Mouse (Mus musculus): Measurements from ENCODE around the gene Piwil4. TPM values are rescaled to one million over a fixed set of nuclear protein-coding genes. Genes with fewer than 3 reads are reported as not detected.
"Not testable (repeated sequence)": the region's sequence is repeated elsewhere in the genome, so short reads cannot be mapped to it uniquely, and the experiment has no call there.

The Piwil4 gene
- polyA plus RNA-seq, 1 experiment = 2.0 TPM

- DNase-seq (ENCODE audit: low read depth, low spot score) = no peak
- 74% methylated on average over 4 of the region's 4 CpGs for WGBS
These were observed 12.2 kb downstream of the Piwil4 start for GRCm38 (mm10) chr9:14728365-14728764.

DNA sequence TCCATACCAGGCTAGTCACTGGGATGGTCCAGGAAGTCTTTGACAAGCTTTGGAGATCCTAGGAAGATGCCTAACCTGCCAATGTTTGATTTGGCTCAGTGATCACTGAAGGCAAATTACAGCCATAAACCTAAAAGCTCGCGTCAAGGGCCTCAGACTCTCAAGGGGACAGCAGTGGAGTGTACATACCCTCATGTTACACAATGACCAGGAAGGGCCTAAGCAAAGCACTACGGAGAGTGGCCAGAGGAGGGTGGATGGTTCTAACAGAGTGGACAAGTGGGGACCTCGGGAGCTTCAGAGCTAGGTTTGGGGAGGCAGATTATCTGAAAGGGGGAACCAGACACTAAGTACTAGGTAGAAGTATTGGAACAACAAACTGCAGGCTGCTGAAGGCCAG lies 13.9 kb downstream of the Piwil4 start:
- no peak for DNase-seq (ENCODE audit: low read depth, low spot score)
- WGBS = 35% methylated on average over 4 of the region's 4 CpGs

- 84% methylated on average over 6 of the region's 6 CpGs for WGBS
- DNase-seq (ENCODE audit: low read depth, low spot score) = no peak
These were observed 14.5 kb downstream of the Piwil4 start for GRCm38 (mm10) chr9:14726005-14726404.

- no peak for DNase-seq (ENCODE audit: low read depth, low spot score)
- WGBS = 57% methylated on average over 5 of the region's 5 CpGs
These were observed 15.6 kb downstream of the Piwil4 start for GRCm38 (mm10) chr9:14724755-14725420.

DNA sequence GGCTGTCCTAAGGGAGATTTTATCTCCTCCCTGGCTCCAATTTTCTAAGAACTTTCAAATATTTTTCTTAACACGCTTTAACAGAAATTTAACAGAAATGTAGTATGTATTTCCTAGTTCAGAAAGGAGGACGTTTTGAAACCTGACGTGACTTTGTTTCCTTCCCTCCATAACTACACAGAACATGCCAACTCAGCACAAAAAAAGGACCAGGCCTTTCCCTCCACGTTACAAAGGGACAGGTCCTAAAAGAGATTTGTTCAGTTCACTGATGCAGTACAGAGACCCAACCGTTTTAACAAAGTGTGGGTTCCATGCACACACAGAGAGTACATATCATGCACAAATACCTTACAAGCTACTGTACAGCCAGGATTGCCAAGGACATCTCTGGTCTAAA lies 18.9 kb downstream of the Piwil4 start:
- 84% methylated on average over 5 of the region's 5 CpGs for WGBS
- no peak for DNase-seq (ENCODE audit: low read depth, low spot score)

DNA sequence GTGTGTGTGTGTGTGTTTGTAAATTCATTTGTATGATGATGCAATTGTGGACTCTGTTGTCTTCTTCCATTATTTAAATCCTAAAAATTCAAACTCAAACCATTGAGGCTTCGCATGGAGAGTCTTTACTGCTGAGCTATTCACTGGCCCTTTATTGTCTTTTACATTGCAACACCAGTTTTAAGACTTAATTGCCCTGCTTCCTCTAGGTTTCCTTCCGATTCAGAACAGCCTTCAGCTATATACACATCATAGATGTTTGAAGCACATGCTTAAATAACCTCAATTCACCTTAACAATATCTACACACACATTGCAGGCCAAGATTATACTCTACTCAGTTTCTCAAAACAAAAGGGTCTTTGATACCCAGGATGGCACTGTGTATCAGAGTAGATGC lies 20.1 kb downstream of the Piwil4 start:
- DNase-seq (ENCODE audit: low read depth, low spot score) = no peak
- WGBS = 30% methylated on average over 2 of the region's 2 CpGs

DNA sequence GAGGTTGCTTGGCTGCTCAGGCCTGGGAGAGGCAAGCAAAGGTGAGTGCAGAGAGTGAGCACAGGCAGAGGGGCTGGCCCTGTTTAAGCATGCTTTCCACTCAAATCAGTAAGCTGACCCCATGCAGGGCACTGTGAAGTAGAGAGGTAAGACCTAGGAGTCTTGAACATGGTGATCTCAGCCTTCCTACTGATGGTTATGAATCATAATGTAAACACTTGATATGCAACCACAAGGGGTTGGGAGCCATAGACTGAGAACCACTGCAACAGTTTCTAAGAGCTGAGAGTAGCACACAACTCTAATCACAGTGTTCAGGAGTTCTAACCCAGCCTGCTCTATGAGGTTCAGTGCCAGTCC lies 22.2 kb downstream of the Piwil4 start:
- DNase-seq (ENCODE audit: low read depth, low spot score) = no peak

DNA sequence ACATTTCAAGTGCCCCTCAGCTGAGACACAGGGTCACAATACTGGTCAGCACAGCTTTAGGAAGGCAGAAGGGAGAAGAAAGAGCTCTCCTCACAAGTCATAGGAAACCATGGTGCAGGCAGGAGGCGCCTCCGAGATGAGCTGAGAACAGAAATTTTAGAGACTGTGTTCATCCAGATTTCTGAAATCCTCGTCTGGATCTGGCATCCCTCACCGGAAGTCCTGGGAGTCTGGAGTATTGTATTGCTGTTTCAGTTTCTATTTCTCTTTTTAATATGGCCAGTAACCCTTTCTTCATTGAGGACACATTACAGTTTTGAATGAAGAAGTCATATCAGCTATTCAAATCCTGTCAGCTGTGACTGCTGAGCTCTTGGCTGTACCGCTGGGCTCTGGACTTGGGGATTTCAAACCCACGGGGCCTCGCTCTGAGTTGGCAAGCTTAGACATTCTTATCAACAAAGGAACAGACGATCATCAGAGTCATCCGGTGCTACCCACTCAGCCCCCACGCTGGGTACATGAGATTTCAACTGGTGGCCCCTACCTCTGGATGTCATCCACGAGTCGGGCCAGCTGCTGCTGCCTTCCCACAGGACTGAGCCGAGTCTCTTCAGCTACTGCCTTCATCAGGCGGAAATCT lies 22.7 kb downstream of the Piwil4 start:
- no peak for DNase-seq (ENCODE audit: low read depth, low spot score)
- 40% methylated on average over 14 of the region's 14 CpGs for WGBS

- WGBS = 67% methylated on average over 15 of the region's 15 CpGs
- DNase-seq (ENCODE audit: low read depth, low spot score) = no peak
These were observed 25.3 kb downstream of the Piwil4 start for GRCm38 (mm10) chr9:14715258-14715657.

DNA sequence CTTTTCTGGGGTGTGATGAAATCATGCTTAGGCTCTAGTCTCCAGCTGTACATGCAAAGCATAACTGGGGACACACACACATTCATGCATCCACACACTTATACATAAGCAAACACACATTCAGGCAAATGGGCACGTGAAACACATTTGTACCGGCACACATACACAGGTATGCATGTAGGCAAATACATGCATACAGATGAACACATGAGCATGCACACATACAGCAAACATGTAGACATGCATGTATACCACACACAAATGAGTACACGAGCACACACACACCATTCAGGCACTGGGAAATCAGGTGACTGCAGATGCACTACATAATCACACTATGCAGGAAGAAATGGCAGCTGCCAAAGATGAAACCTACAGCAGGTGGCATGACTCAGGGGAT lies 29.6 kb downstream of the Piwil4 start:
- DNase-seq (ENCODE audit: low read depth, low spot score) = no peak
- WGBS = 85% methylated on average over 3 of the region's 3 CpGs

GRCm38 (mm10) chr9:14705321-14706162 lies 35.0 kb downstream of the Piwil4 start:
- no peak for DNase-seq (ENCODE audit: low read depth, low spot score)
- WGBS = 68% methylated on average over 13 of the region's 13 CpGs

GRCm38 (mm10) chr9:14700795-14701194 lies 39.7 kb downstream of the Piwil4 start:
- not testable (repeated sequence) for DNase-seq (ENCODE audit: low read depth, low spot score)
- WGBS = 97% methylated on average over 1 of the region's 1 CpGs

DNA sequence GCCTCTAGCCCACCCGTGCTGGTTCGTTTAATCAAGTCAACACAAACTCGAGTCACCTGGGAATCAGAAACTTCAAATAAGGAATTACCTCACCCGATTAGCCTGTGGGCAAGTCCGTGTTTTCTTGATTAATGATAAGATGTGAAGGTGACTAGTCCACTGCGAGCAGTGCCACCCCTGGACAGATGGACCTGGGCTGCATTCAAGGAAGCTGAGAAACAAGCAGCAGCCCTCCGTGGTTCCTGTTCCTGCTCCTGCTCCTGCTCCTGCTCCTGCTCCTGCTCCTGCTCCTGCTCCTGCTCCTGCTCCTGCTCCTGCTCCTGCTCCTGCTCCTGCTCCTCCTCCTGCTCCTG lies 41.3 kb downstream of the Piwil4 start:
- WGBS = 44% methylated on average over 7 of the region's 7 CpGs

DNA sequence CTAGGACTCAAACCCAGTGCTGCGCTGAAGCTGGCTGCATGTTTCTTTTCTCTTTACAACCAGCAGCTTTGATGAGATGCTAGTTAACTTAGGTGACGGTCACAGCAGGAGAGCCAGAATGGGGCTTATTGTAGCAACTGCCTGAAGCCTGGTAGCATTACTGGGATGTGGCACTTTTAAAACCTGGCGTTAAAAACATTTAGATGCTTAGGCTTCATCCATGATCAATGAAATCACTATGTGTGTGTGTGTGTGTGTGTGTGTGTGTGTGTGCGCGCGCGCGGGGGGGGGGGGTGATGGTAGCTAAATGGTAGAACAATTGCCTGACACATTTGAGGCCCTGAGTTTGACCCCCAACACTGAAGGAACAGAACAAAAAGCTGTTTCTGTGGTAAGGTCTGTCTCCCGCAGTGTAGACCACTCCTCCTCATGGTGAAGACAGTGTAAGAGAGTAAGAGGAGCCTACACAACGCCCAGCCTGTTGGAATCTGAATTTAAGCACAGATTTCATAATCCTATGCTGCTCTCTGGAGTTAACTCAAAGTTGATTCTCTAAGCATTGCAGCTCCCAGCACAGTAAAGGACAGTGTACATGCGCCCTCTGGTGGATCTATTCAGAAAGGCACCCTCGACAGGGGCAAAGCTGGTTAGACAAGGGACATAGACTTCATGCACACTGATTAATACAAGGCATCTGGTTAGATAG lies 41.8 kb downstream of the Piwil4 start:
- WGBS = 58% methylated on average over 12 of the region's 12 CpGs
- peak; percentile 70 for DNase-seq (ENCODE audit: low read depth, low spot score)

More for the DNA sequence above, 41.3 kb downstream of the Piwil4 start:
- no peak for DNase-seq (ENCODE audit: low read depth, low spot score)

GRCm38 (mm10) chr9:14697903-14698302 lies 42.6 kb downstream of the Piwil4 start:
- DNase-seq (ENCODE audit: low read depth, low spot score) = no peak
- WGBS = 50% methylated on average over 4 of the region's 4 CpGs

- WGBS = 75% methylated on average over 12 of the region's 12 CpGs
- DNase-seq (ENCODE audit: low read depth, low spot score) = no peak
These were observed 51.0 kb downstream of the Piwil4 start for GRCm38 (mm10) chr9:14689376-14690108.

DNA sequence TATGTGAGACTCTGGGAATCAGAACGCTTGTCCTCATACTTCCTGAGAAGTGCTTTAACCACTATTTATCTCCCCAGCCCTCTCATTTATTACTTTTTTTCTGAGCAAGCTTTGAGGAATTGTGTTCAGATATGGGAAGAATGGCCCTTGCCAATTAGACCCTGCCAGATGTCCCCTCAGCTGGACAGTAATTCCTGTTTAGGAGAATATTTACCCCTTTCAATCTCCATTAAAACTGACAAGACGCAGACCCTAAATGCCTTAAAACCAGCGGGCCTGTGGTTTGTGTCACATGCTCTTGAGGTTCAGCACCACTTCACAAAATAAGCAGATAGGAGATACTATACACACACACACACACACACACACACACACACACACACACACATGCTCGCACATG lies 56.2 kb downstream of the Piwil4 start:
- no peak for DNase-seq (ENCODE audit: low read depth, low spot score)
- WGBS = 73% methylated on average over 4 of the region's 4 CpGs

- no peak for DNase-seq (ENCODE audit: low read depth, low spot score)
These were observed 57.8 kb downstream of the Piwil4 start for GRCm38 (mm10) chr9:14682741-14683140.

DNA sequence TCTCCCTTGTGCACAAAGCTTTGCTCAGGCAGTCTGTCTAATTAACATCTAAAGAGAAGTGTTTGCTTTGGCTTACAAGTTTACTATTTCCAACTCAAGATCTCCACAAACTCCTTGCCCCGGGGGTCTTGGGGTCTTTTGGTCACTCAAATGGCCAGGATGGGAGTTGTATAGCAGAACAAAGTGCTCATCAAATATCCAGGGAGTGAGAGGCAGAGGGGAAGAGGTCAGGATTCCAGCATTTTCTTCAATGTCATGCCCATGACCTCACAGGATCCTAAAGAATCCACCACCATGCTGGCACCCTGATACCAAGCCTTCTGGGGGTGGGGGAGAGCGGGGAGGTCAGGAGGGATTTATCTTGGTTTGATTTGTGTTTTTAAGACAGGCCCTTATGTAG lies 59.9 kb downstream of the Piwil4 start:
- 62% methylated on average over 2 of the region's 2 CpGs for WGBS
- no peak for DNase-seq (ENCODE audit: low read depth, low spot score)

Measured in large intestine, adult 2 months (tissue).